ENCODE assay signal across 16 mouse cellular contexts in genomic region chr3:25675888-25676287, GRCm38 (mm10).
"Had no signal": no experiment of that assay in that cellular context is flagged by ENCODE, and none has a peak within 500 bp of the region (broad histone marks: within the 10 kb centered on the region; RNA-seq: fewer than 3 reads in every experiment).

No protein-coding gene starts in this region.

- H3K9me3 ChIP-seq: neural tube, embryonic 12.5 days; neural tube, embryonic 13.5 days; neural tube, embryonic 15.5 days; stomach, embryonic 15.5 days had no signal

- H3K27ac ChIP-seq: neural tube, embryonic 12.5 days; neural tube, embryonic 13.5 days; neural tube, embryonic 15.5 days; stomach, embryonic 15.5 days; stomach, postnatal 0 days had no signal

- H3K9ac ChIP-seq: neural tube, embryonic 12.5 days; neural tube, embryonic 13.5 days; neural tube, embryonic 15.5 days; stomach, embryonic 15.5 days had no signal

- DNase-seq: retina, postnatal 1 day; right cerebral cortex, adult 18-20 months; right cerebral cortex, postnatal 14 days; right cerebral cortex, postnatal 25 days; right cerebral cortex, postnatal 4 days; spleen, adult 18-20 months; thymus, adult 18-20 months; thymus, adult 2 months; thymus, postnatal 14 days; thymus, postnatal 36 days; thymus, postnatal 4 days had no signal

- H3K4me1 ChIP-seq: neural tube, embryonic 12.5 days; stomach, embryonic 15.5 days had no signal

- H3K27me3 ChIP-seq: neural tube, embryonic 12.5 days; neural tube, embryonic 13.5 days; neural tube, embryonic 15.5 days; stomach, embryonic 15.5 days had no signal

- H3K4me2 ChIP-seq: neural tube, embryonic 12.5 days; neural tube, embryonic 13.5 days; neural tube, embryonic 15.5 days; stomach, embryonic 15.5 days had no signal

- H3K36me3 ChIP-seq: neural tube, embryonic 12.5 days; neural tube, embryonic 13.5 days; neural tube, embryonic 15.5 days; stomach, embryonic 15.5 days had no signal

- H3K4me3 ChIP-seq: neural tube, embryonic 12.5 days; neural tube, embryonic 13.5 days; neural tube, embryonic 15.5 days; stomach, embryonic 15.5 days had no signal
